Mouse (Mus musculus) layer of hippocampus, adult 2 months (tissue): ENCODE data around the gene 1700109H08Rik. TPM values are rescaled to one million over a fixed set of nuclear protein-coding genes. Genes with fewer than 3 reads are reported as not detected.
"Not testable (repeated sequence)": the region's sequence is repeated elsewhere in the genome, so short reads cannot be mapped to it uniquely, and the experiment has no call there.

Source experiments
- DNase-seq, 2 experiments: peaks; one replicate each; pipeline ENCODE4 v3.0.0; 2022; ENCODE audit warnings: low spot score in 2 of 2
- H3K27ac ChIP-seq: fragments of 200-600 bp; 2 replicates; pipeline ENCODE4 v1.8.1; 2022
- H3K4me3 ChIP-seq: fragments of 200-600 bp; 2 replicates; pipeline ENCODE4 v1.8.1; 2022; ENCODE audit warnings: mild to moderate bottlenecking
- CTCF ChIP-seq: fragments of 200-600 bp; conservative IDR thresholded peaks from 2 replicates; pipeline ENCODE4 v1.8.1; 2022; ENCODE audit warnings: antibody characterized with exemption, mild to moderate bottlenecking, moderate library complexity
- long read RNA-seq, 2 experiments: library from polyadenylated mRNA; stranded (forward); transcript quantifications; one replicate each; pipeline ENCODE4 v2.0.0; 2021; ENCODE audit warnings: borderline mapping rate in 2 of 2
- total RNA-seq, 2 experiments: library from RNA; stranded (reverse); gene quantifications; 2 replicates each; pipeline ENCODE4 v1.2.3; 2021

Gene 1700109H08Rik
- total RNA-seq: 1 to 10 TPM; 5.6 to 8.0 TPM
- long read RNA-seq, experiment 1: 0 reads
- long read RNA-seq, experiment 2: 0 reads

DNA sequence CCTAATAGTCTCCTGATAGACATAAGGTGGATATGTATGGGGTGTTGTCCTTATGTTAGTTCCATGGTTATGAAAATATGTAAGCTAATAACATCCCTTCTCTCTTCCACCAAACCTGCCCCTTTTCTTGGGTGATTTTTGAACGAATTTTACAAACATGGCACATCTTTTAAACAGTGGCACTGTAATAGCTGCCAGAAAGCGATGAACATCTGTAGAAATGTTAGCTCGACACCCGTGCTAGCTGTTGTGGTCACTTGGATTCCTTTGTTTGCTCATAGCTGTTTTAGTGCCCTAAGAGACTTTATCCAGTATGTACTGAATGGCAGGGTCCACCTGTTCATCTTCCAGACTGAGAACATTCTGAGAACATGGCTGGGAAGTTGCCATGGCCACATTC lies at the start of gene 1700109H08Rik:
Gene 1700109H08Rik, plus strand, starts transcription at position 301 of the 400 bp plus-strand sequence.
- DNase-seq: no peak
- Histone ChIP-seq H3K27ac (no peak within 1 kb of the TSS), H3K4me3 (no peak within 1 kb of the TSS)
- no peak for TF ChIP-seq CTCF

DNA sequence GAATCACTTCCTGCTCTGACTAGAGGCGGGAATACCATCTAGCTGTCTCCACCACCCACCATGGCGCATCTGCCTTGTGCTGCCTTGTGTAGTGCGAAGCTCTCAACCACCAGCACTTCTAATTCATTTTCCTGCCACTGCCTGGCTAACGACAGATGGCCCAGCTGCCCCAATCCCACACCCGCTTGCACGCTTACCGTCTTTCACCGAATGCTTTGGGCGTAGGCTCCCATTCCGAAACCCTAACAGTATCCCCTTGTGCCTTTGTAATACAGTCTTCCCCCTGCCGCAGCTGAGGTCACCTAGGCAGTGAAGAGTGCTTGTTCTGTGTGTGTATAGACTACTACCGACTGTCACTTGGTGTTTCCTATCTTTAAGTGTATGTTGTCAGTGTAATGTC lies 49.6 kb upstream of the 1700109H08Rik start:
- no peak overlapping the region for H3K27ac ChIP-seq
- H3K4me3 ChIP-seq: no peak overlapping the region
- no peak for DNase-seq
- no peak for TF ChIP-seq CTCF

DNA sequence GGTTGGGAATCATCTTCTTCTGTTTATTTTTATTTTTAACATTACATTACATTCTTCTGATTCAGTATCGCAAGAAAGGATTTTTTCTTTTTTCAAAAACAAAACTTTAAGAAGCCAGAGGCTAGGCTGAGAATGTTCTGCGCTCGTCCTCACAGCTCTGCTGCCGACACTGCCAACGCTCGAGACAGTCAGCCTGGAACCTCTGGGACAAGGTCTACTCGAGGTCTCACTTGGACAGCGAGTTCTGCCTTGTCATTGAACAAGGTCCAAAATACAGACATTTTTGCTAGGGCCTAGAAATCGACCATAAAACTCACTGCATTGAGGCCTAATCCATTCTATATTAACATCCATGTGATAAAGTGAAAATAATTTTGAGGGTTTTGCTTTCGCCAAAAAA lies 48.5 kb upstream of the 1700109H08Rik start:
- Histone ChIP-seq H3K27ac (no peak overlapping the region), H3K4me3 (no peak overlapping the region)
- no peak for DNase-seq
- TF ChIP-seq CTCF: no peak

DNA sequence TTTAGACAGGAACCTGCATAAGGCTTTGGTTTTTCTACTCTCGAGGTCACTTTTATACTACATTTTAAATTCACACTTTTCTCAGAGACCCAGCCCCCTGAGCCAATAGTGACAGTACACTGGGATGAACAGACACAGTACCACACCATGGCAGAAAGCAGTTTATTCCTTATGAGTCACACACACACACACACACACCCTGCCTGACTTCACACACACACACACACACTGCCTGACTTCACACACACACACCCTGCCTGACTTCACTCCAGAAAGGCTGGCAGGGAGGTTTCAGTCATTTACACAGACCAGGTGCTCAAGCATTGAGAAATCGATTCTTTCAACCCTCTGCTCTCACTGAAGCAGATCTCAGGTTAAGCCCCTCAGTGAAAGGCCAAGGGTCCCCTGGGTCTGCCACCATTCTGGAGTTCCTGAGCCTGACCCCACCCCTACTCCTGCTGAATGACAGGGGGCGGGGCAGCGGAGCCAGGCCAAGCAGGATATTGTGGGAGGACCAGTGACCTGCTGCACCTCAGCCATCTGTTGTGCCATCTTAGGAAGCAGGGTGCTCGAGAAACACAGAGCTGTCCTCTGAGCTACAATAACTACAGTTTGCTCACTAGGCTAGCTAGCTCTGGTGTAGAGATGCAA lies 44.2 kb upstream of the 1700109H08Rik start:
- TF ChIP-seq CTCF: no peak

DNA sequence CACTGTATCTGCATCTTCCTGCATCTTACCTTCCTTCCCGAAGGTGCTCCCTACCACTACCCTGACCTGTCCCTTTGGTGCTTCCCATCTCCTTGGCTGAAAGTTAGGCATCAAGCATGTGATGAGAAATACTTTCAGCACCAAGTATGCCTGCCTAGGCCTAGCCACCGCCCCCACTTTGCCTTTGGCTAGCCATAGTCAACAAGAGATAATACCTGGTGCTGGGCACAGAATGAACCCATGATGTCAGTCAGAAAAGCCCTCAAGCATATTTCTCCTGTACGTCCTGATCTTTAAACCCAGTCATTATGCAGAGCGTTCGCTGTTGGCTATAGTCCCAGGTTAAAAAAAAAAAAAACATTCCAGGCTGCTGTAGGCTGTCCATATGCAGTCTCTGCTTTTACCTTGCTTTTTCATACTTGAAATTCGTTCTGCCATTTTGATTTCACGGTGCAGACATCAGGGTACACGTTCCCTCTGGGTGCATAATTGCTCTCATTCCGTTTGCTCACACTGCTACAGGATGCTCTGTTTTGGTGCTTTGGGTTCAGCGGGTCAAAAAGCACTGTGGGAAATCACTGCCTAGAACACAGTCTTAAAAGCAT lies 41.7 kb upstream of the 1700109H08Rik start:
- DNase-seq: no peak
- H3K4me3 ChIP-seq: no peak overlapping the region
- H3K27ac ChIP-seq: no peak overlapping the region
- no peak for TF ChIP-seq CTCF

More for the DNA sequence above, 44.2 kb upstream of the 1700109H08Rik start:
- no peak for DNase-seq
- Histone ChIP-seq H3K27ac (no peak overlapping the region), H3K4me3 (no peak overlapping the region)

DNA sequence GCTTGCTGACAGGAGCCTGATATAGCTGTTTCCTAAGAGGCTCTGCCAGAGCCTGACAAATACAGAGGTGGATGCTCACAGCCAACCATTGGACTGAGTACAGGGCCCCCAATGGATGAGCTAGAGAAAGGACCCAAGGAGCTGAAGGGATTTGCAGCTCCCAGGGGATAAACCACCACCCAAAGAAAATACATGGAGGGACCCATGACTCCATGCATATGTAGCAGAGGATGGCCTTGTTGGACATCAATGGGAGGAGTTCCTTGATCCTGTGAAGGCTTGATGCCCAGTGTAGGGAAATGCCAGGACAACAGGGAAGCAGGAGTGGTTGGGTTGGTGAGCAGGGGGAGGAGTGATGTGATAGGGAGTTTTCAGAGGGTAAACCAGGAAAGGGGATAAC lies 39.3 kb upstream of the 1700109H08Rik start:
- not testable (repeated sequence) for DNase-seq, H3K4me3 ChIP-seq, H3K27ac ChIP-seq

DNA sequence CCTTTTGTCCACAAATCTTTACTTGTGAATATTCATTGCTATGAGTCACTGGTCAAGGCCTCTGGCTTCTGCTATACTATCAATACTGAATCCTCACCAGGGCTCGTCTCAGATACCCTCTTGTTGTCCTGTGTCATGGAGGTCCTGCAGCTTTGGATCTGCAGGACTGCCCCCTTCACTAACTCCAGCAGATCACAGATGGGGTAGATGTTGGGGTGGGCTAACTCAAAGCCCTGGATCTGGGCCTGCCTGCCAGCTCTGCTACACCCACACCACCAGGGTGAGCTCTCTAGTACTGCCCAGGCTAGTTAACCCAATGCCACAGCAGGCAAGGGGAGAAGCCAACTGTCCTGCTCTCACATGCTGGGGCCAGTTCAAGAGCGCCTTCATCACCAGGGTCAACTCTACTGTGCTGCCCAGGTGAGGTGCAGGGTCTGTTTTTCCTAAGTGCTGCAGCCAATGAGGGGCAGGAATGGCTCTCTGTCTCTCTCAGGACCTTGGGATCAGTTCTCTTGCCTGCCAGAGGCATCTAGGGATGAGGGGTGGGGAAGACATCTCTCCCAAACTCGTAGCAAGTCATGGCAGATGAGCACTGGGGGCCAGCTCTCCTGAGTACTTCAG lies 34.7 kb upstream of the 1700109H08Rik start:
- TF ChIP-seq CTCF: no peak
- Histone ChIP-seq H3K27ac (no peak overlapping the region), H3K4me3 (no peak overlapping the region)
- DNase-seq: no peak

DNA sequence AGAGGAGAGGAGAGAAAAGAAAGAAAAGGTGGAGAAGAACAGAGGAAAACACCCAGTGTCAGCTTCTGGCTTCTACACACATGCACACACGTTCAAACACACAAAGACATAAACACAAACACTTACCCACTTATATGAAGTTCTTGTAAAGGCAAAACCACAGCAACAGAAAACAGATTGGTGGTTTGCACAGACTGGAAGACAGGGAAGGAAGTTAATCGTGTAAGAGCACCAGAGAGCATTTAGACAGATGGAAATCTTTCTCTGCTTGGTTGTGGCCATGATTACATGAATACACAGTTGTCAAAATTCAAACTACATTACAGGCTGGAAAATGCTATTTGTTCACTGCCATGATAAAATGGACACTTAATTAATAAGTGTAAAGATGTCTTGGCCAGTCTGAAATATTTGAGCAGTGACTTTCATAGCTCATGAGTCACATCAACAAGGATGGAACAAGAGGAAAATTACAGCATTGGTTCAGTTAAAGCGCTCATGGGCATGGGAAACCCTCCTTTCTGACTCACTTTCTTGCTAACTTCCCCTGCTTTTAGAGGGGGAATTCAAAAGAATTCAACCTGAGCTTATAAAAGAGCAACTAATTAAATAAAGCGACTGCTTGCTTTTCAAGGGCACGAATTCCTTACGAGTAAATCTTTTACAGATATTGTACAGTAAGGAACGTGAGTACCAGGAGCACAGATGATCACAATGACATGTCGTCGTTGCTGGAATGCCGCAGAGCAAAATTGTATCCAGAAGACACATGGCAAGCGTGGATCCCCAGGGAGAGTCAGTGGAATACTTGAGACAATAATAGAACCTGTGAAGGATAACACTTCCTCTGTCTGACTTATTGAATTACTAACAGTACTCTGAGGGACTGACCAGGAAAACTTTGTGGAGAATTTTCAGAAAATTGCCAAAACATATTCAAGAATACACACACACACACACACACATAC lies 32.6 kb upstream of the 1700109H08Rik start:
- no peak for DNase-seq
- no peak for TF ChIP-seq CTCF
- Histone ChIP-seq H3K4me3 (no peak overlapping the region), H3K27ac (no peak overlapping the region)

DNA sequence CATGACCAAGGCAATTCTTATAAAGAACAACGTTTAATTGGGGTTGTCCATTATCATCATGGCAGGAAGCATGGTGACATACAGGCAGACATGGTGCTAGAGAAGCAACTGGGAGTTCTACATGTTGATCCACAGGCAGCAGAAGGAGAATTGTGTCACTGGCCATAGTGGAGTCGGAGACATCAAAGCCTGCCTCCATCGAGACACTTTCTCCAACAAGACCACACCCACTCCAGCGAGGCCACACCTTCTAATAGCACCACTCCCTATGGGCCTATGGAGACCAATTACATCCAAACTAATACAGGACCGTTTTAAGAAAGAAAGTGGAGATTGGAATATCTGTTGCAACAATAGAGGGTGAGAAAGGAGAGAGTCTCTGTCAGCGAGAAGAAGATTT lies 29.5 kb upstream of the 1700109H08Rik start:
- DNase-seq: no peak
- no peak overlapping the region for H3K4me3 ChIP-seq
- H3K27ac ChIP-seq: no peak overlapping the region
- no peak for TF ChIP-seq CTCF

DNA sequence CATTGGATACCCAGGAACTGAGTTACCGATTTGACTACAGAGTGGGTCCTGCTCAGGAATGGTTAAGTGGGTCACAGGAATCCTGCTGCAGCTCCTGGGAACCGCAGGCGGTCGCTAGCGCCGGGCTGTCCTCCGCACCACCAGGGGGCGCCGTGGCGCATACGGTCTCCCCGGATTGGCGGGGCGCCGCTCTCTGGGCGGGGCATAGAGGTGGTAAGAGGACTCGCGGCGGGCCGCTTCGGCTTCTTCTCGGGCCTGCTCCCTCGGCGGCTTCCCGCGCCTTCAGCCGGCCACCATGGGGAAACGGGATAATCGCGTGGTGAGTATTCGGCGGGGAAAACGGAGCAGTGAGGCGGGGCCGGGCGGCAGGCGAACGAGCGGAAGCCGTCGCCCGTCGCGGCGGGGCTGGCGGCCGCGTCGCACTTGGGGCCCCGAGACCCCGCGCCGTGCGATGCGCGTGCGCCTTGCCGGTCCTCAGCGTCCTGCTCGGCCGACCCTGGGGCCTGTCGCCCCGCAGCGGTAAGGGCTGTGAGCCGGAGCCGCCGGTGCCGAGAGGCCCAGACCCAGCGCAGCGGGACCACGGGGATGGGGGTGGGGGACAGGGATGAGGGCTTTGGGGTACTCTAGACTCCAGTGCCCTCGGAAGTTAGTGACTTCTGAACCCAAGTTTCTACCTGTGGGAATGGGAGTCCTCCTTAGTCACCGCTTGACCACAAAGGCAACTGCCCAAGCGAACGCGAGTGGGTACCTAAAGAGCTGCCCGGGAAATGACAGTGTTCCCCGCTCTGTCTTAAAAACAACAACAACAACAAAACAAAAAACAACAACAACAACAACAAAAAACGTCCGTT lies 27.5 kb upstream of the 1700109H08Rik start, which contains the start of gene Fam133b:
Gene Fam133b, plus strand, starts transcription at position 205 of the 851 bp plus-strand sequence.
- Histone ChIP-seq H3K4me3 (peak within 1 kb of the TSS; percentile 69), H3K27ac (peak within 1 kb of the TSS; percentile 95)
- DNase-seq: peak; percentile 94 to 99
- TF ChIP-seq CTCF: peak; percentile 99

DNA sequence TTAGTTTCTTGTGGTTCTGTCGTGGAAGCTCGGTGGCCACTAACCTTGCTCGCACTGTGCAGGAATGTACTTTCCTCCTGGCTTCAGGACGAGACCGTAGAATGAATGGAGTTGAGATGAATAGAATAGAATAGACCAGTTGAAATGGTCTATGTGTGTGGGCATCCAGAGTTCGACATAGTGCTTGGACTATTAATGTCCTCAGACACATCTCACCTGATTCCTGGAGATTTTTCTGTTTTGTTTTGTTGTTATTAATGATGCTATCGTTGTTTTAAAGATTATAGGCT lies 26.9 kb upstream of the 1700109H08Rik start:
- Histone ChIP-seq H3K27ac (peak overlapping the region; percentile 95; the same call in 1 of the 2 replicates), H3K4me3 (peak overlapping the region; percentile 69)
- no peak for TF ChIP-seq CTCF
- DNase-seq: no peak

DNA sequence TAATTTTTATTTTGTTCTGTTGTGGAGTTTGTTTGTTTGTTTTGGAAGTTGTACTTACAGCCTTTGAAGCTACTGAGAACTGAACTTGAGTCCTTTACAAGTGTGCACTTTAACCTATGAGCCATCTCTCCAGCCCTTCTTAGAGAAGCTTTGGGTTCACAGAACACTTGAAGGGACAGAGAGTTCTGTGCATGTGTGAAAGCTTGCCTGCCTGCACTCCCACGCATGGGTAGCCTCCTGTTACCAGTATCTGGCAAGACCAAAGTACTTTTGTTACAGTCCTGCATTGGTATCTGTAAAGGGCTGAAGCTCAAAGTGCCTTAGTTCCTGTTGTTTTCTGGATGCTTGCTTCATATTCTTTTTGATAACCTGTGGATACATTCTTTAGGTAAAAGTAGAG lies 25.1 kb upstream of the 1700109H08Rik start:
- no peak for DNase-seq
- no peak overlapping the region for H3K27ac ChIP-seq
- H3K4me3 ChIP-seq: no peak overlapping the region
- TF ChIP-seq CTCF: no peak
